Mouse (Mus musculus) frontal cortex, postnatal 14 days (tissue): ENCODE data around the gene Rbm6.

ENCODE experiments used
- DNase-seq, 2 experiments: peaks; one replicate each; pipeline ENCODE4 v3.0.0; 2022; ENCODE audit warnings: low spot score in 2 of 2

Rbm6 gene

GRCm38 (mm10) chr9:107880411-107880810 is 7.4 kb upstream of the Rbm6 start:
- no peak for DNase-seq

- DNase-seq = peak; percentile 93 to 94
These were observed 513 bp downstream of the Rbm6 start for GRCm38 (mm10) chr9:107872350-107873098.

GRCm38 (mm10) chr9:107866081-107866480 is 7.0 kb downstream of the Rbm6 start:
- no peak for DNase-seq

DNA sequence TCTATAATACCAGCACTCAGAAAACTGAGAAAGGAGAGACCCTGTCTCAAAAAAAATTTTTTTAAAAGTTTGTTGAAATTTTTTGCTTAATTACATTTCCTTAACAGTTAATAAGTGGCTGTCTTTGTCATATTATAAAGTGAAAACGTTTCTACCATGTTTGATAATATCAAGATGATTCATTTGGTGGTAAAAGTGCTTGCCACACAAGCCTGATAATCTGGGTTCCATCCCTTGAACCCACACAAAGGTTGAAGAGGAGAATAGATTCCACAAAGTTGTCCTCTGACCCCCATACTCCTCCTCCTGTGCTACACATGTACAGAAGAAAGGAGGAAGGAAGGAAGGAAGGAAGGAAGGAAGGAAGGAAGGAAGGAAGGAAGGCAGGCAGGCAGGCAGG is 8.5 kb downstream of the Rbm6 start:
- DNase-seq = no peak

DNA sequence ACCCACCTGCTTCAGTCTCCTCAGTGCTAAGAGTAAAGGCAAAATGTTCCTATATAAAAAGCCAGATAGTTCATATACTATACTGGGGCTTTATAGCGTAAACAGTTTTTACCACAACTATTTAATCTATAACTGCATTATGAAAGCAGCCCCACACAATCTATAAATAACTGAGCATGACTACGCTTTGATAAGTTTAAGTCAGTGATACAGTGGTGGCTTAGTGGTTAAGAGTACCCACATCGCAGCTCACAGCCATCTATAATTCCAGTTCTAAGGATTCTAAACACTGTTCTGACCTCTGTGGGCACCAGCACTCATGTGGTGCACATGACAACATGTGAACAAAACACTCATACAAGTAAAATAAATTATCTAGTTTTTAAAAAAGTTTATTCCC is 14.7 kb downstream of the Rbm6 start:
- no peak for DNase-seq

DNA sequence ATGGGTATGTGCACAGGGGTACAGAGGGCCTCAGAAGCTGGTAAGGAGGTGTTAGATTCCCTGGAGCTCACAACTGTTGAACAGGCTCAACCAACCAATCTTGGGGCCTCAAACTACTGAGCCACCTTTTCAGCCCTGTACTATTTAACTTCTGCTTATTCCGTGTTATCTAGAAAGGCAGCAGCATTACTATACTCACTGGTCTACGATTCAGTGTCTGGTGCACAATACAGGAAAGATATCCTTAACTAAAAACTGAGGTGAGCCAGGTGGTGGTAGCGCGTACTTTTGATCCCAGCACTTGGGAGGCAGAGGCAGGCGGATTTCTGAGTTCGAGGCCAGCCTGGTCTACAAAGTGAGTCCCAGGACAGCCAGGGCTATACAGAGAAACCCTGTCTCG is 24.1 kb downstream of the Rbm6 start:
- no peak for DNase-seq

- no peak for DNase-seq
These were observed 30.3 kb downstream of the Rbm6 start for GRCm38 (mm10) chr9:107842709-107843108.

- no peak for DNase-seq
These were observed 34.2 kb downstream of the Rbm6 start for GRCm38 (mm10) chr9:107838869-107839268.

DNA sequence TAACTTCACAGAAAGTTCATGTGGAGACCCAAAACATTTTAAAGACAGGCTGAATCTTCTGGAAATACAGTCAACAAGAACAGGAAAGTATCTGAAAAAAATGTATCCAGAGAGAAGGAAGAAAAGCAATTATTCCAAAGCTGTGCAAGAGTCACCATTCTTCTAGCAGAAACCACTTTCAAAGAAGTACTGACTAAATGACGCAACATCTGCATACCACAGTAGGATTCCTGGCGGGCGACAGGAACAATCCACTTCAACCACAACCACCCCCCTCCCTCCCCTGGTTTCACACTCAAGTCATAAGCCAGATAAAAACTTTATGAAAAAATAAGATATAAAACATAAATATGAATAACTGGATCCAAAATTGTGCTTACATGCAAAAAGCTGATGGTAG is 39.2 kb downstream of the Rbm6 start:
- no peak for DNase-seq

DNA sequence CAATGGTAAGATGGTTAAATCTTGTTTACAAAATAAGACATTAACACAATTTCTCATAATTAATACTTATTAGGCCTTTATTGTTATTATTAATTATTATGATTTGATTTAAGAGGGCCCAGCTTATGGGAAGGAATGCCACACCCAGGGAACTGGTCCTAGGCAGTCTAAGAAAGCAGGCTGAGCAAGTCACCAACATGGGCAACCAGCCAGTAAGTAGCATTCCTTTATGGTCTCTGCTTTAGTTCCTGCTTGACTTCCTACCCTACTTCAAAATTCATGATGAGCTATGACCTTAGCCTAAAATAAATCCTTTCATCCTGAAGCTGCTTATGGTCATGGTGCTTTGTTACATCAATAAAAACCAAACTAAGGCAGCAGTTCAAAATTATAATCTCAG is 41.3 kb downstream of the Rbm6 start:
- no peak for DNase-seq

GRCm38 (mm10) chr9:107812132-107812531 is 60.9 kb downstream of the Rbm6 start:
- DNase-seq = no peak

- no peak for DNase-seq
These were observed 62.1 kb downstream of the Rbm6 start for GRCm38 (mm10) chr9:107810985-107811384.

DNA sequence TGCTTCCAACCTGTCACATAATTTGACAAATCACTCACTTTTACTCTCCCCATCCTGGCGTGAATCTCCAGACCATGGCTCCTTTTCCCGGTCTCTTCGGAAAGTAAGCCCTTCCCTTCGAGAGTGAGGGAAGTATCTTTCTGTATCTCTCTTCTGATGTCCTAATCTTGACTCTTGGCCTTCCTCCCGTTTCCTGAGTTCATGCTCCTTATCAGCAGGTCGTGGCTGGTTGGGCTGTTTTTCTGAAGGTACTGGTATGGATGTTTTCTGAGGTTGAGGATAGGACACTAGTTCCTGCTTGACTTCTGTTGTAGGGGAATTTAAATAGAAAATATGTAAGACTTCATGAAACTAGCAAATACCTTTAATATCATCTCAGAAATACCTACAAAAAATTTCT is 81.3 kb downstream of the Rbm6 start:
- no peak for DNase-seq

GRCm38 (mm10) chr9:107782536-107783203 is 90.4 kb downstream of the Rbm6 start:
- DNase-seq = no peak

DNA sequence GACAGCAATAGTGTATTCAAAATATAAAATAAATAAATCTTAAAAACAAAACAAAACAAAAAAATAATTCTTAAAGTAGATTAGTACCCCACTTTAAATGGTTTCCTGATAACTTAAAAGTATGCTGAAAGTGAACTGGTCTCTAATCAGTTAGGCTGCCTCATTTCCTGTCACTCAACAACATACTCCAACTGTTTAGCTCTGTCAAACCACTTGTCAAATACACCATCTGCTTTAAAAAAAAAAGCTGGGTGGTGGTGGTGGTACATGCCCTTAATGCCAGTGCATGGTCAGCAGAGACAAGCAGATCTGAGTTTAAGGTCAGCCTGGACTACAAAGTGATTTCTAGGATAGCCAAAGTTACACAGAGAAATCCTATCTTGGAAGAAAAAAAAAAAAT is 96.2 kb downstream of the Rbm6 start:
- DNase-seq = no peak

GRCm38 (mm10) chr9:107774411-107774810 is 98.6 kb downstream of the Rbm6 start:
- no peak for DNase-seq

DNA sequence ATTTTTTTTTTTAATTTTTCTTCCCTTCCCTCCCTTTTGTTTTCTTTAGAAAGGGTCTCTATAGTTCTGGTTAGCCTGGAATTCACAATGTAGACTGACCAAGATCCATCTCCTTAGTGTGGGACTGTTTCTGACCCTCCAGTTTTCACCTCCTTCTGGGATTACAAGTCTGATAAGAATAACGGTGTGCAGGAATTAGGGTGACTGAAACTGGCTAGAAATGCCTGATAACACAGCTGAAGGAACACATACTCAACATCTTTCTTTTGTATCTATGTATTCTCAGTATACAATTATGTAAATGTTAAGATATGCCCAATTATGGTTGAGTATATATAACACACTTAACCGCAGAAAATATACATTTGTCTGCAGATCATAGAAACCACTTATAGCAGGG is 101.3 kb downstream of the Rbm6 start:
- DNase-seq = no peak

DNA sequence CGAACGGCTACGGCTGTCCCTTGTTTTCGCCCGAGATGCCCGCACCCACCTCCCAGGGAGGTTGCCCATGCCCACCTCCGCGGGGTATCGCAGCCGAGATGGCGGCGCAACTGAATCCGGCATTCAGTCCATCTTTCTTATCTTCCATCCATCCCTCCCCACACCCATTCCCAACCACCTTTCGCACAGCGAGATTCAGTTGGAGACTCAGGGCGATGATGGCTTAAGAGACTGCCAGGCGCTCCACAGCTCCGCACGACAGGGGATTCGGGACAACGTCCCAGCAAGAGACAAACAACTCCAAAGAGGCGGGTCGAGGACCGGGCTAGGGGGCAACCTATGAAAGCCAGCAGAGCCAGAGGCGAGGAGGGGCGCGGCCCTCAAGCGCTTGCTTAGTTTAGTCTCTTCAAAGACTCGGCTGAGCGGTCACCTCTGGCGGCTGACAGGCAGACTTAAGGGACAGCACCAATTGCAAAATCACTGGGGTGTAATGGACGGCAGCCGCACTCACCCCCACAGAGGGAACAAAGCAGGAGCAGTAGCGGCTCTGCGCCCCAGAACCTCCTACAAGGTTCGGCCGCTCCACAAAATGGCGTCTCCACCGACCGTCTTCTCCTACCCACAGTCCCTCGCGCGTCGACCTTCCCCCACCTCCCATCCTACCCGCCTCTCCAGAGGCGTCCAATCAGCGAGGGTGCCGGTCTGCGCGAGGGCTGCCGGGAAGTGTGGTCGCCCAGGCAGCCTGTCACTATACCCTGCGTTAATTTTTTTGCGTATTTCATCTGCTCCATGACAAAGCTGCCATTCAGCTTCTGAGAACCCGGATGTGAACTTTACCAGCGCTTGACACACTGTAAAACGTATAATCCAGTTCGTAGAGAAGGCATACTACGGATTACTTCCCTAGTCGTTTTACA is 102.4 kb downstream of the Rbm6 start, which contains the start of gene Rbm5:
TSS of gene Rbm5 (minus strand) at position 623 of the 917 bp plus-strand sequence.
- DNase-seq = peak; percentile 90 to 91

DNA sequence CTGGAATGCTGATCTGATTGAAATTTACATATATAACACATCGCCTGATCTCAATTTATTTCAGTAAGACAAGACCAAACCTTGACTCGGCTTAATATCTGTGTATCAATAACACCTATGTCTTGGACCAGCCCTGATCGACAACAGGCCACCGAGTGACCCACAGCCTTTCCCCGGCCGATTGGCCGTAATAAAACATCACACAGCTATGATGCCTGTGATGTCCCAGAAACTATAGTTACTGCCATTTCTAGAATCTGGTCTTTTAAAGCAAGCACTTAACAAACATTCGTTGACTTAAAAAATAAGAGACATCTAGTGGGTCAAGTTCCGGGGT is 103.0 kb downstream of the Rbm6 start:
- DNase-seq = no peak

GRCm38 (mm10) chr9:107769445-107770000 is 103.5 kb downstream of the Rbm6 start:
- no peak for DNase-seq

DNA sequence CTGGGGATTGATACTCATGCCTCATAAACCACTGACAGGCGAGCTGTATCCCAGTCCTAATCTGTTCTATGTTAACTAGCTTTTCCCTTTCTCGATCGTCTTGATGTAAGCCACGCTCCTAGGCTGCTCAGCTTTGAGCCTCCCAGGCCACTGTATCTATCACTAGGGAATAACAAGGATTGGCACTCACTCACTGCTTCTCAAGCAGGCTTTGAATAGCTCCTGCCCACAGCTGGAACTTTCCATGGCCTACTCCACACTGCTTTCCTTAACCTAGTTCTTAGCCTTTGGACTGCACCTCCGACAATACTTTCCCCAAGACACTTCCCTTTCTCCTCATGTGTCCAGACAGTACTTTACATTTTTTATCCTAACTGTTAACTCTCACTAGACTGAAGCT is 104.2 kb downstream of the Rbm6 start:
- DNase-seq = no peak

- no peak for DNase-seq
These were observed 113.4 kb downstream of the Rbm6 start for GRCm38 (mm10) chr9:107759593-107759992.
